ENCODE assay signal across 16 mouse cellular contexts in the genomic region with DNA sequence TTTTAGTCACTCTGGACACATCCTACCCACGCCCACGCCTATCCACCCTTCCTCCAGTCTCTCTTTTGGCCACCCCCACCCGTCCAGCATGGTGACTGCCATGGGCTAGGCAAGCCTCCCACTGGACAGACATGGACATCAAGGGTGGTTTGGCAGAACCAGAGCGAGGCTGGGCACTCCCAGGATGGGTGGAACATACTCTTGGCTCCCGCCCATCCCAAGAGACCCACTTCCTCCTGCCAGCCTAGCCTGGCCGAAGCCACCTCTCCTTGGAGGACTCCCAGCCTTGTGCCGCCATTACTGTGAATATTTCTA. TPM values are rescaled to one million over a fixed set of nuclear protein-coding genes. Genes with fewer than 3 reads are reported as not detected.
DNase-seq lines count a peak whose midpoint lies in the region; ATAC-seq and TF ChIP-seq lines count a peak whose summit lies in the region.
"Had no signal": no experiment of that assay in that cellular context is flagged by ENCODE, and none has a peak within 500 bp of the region (broad histone marks: within the 10 kb centered on the region; RNA-seq: fewer than 3 reads in every experiment).

No protein-coding gene starts in this region.

- H3K4me1 ChIP-seq in hindbrain, embryonic 11.5 days (replicated peaks; ENCODE audit: control insufficient read depth, insufficient read depth, low read length) = 0 out of 2 replicates have a peak, but pooled peaks cover under 1% of the 10 kb centered on the region
- H3K4me1 ChIP-seq in hindbrain, embryonic 13.5 days (replicated peaks) = peaks cover 12% of the 10 kb centered on the region
- peaks cover 39% of the 10 kb centered on the region for H3K4me1 ChIP-seq in midbrain, embryonic 10.5 days
- H3K4me1 ChIP-seq in midbrain, postnatal 0 days (ENCODE audit: insufficient read depth, low read length) = no peaks in the 10 kb centered on the region
- peaks cover 18% of the 10 kb centered on the region for H3K4me1 ChIP-seq in embryonic facial prominence, embryonic 15.5 days
- peaks cover 4% of the 10 kb centered on the region; the same call in 1 of the 2 replicates for H3K4me1 ChIP-seq in neural tube, embryonic 12.5 days
- H3K4me1 ChIP-seq: hindbrain, embryonic 15.5 days had no signal

- H3K27me3 ChIP-seq in hindbrain, embryonic 11.5 days (ENCODE audit: control insufficient read depth, insufficient read depth, low read length) = peaks cover 67% of the 10 kb centered on the region
- H3K27me3 ChIP-seq in hindbrain, embryonic 13.5 days = peaks cover 99% of the 10 kb centered on the region
- H3K27me3 ChIP-seq in midbrain, embryonic 10.5 days (ENCODE audit: low read depth, poor library complexity, severe bottlenecking) = peaks cover 95% of the 10 kb centered on the region
- H3K27me3 ChIP-seq in midbrain, postnatal 0 days (ENCODE audit: insufficient read depth, low read length) = peaks cover 59% of the 10 kb centered on the region
- H3K27me3 ChIP-seq in embryonic facial prominence, embryonic 15.5 days = peaks cover 67% of the 10 kb centered on the region
- H3K27me3 ChIP-seq in neural tube, embryonic 12.5 days (replicated peaks) = peaks cover 91% of the 10 kb centered on the region

- no peak overlapping the region for H3K4me3 ChIP-seq in hindbrain, embryonic 11.5 days (ENCODE audit: low read depth, low read length)
- H3K4me3 ChIP-seq in hindbrain, embryonic 13.5 days = no peak overlapping the region
- H3K4me3 ChIP-seq in midbrain, embryonic 10.5 days = no peak overlapping the region
- no peak overlapping the region for H3K4me3 ChIP-seq in midbrain, postnatal 0 days (ENCODE audit: low read depth, low read length)
- H3K4me3 ChIP-seq in embryonic facial prominence, embryonic 15.5 days (replicated peaks) = no peak overlapping the region
- no peak overlapping the region for H3K4me3 ChIP-seq in neural tube, embryonic 12.5 days
- H3K4me3 ChIP-seq: erythroblast, embryonic 14.5 days; heart, embryonic 13.5 days; hindbrain, embryonic 15.5 days; limb, embryonic 12.5 days had no signal

- whole genome bisulfite sequencing in hindbrain, embryonic 11.5 days = 31% methylated on average over 7 of the region's 7 CpGs
- WGBS in hindbrain, embryonic 13.5 days = 12% methylated on average over 7 of the region's 7 CpGs
- WGBS in midbrain, embryonic 10.5 days = 13% methylated on average over 7 of the region's 7 CpGs
- WGBS in midbrain, postnatal 0 days = 17% methylated on average over 7 of the region's 7 CpGs
- WGBS in embryonic facial prominence, embryonic 15.5 days = 38% methylated on average over 7 of the region's 7 CpGs
- WGBS in neural tube, embryonic 12.5 days = 9% methylated on average over 7 of the region's 7 CpGs

- H3K4me2 ChIP-seq in hindbrain, embryonic 11.5 days (replicated peaks; ENCODE audit: low read depth, low read length) = no peak overlapping the region
- no peak overlapping the region for H3K4me2 ChIP-seq in hindbrain, embryonic 13.5 days
- no peak overlapping the region for H3K4me2 ChIP-seq in midbrain, postnatal 0 days (ENCODE audit: low read depth, low read length, poor library complexity, severe bottlenecking)
- no peak overlapping the region for H3K4me2 ChIP-seq in embryonic facial prominence, embryonic 15.5 days (replicated peaks)
- H3K4me2 ChIP-seq in neural tube, embryonic 12.5 days (replicated peaks) = no peak overlapping the region
- H3K4me2 ChIP-seq: hindbrain, embryonic 15.5 days; limb, embryonic 12.5 days had no signal

- no peak for DNase-seq in hindbrain, embryonic 11.5 days (ENCODE audit: low spot score)
- peak; percentile 30 for DNase-seq in midbrain, embryonic 10.5 days (ENCODE audit: low spot score)
- DNase-seq in midbrain, postnatal 0 days (ENCODE audit: low spot score) = no peak
- no peak for DNase-seq in frontal cortex, postnatal 25 days (ENCODE audit: low spot score in 2 of 2)
- DNase-seq: cerebellum, postnatal 36 days; liver, postnatal 0 days had no signal

- ATAC-seq in hindbrain, embryonic 11.5 days (ENCODE audit: low FRiP score) = 0 out of 2 replicates have a peak, but pooled peaks have one; percentile 8
- no peak for ATAC-seq in hindbrain, embryonic 13.5 days (ENCODE audit: low FRiP score)
- no peak for ATAC-seq in midbrain, postnatal 0 days (ENCODE audit: low FRiP score)
- ATAC-seq in embryonic facial prominence, embryonic 15.5 days (ENCODE audit: insufficient number of reproducible peaks, low FRiP score, low TSS enrichment, low read depth) = no peak
- 0 out of 2 replicates have a peak, but pooled peaks have one; percentile 13 for ATAC-seq in neural tube, embryonic 12.5 days (ENCODE audit: low FRiP score, low read depth)
- ATAC-seq: liver, postnatal 0 days had no signal

- H3K36me3 ChIP-seq in hindbrain, embryonic 11.5 days (ENCODE audit: control insufficient read depth, insufficient read depth, low read length) = no peaks in the 10 kb centered on the region
- H3K36me3 ChIP-seq in hindbrain, embryonic 13.5 days = no peaks in the 10 kb centered on the region
- H3K36me3 ChIP-seq in midbrain, embryonic 10.5 days = no peaks in the 10 kb centered on the region
- H3K36me3 ChIP-seq in midbrain, postnatal 0 days (ENCODE audit: insufficient read depth, low read length) = no peaks in the 10 kb centered on the region
- no peaks in the 10 kb centered on the region for H3K36me3 ChIP-seq in embryonic facial prominence, embryonic 15.5 days
- no peaks in the 10 kb centered on the region for H3K36me3 ChIP-seq in neural tube, embryonic 12.5 days
- H3K36me3 ChIP-seq: heart, embryonic 13.5 days; hindbrain, embryonic 15.5 days; limb, embryonic 12.5 days had no signal

- H3K9ac ChIP-seq in hindbrain, embryonic 11.5 days (ENCODE audit: low read depth, low read length) = no peak overlapping the region
- H3K9ac ChIP-seq in hindbrain, embryonic 13.5 days = no peak overlapping the region
- no peak overlapping the region for H3K9ac ChIP-seq in midbrain, postnatal 0 days (replicated peaks; ENCODE audit: low read length, poor library complexity, severe bottlenecking)
- no peak overlapping the region for H3K9ac ChIP-seq in embryonic facial prominence, embryonic 15.5 days
- H3K9ac ChIP-seq in neural tube, embryonic 12.5 days = no peak overlapping the region
- H3K9ac ChIP-seq: hindbrain, embryonic 15.5 days; limb, embryonic 12.5 days; liver, postnatal 0 days had no signal

- TF ChIP-seq CTCF in midbrain, postnatal 0 days (IDR thresholded peaks at IDR 0.05) = no peak

- H3K9me3 ChIP-seq in hindbrain, embryonic 11.5 days (ENCODE audit: control insufficient read depth, low read length) = no peaks in the 10 kb centered on the region
- no peaks in the 10 kb centered on the region for H3K9me3 ChIP-seq in hindbrain, embryonic 13.5 days
- no peaks in the 10 kb centered on the region for H3K9me3 ChIP-seq in midbrain, embryonic 10.5 days (replicated peaks)
- no peaks in the 10 kb centered on the region for H3K9me3 ChIP-seq in midbrain, postnatal 0 days (ENCODE audit: low read length)
- no peaks in the 10 kb centered on the region for H3K9me3 ChIP-seq in embryonic facial prominence, embryonic 15.5 days (replicated peaks)
- no peaks in the 10 kb centered on the region for H3K9me3 ChIP-seq in neural tube, embryonic 12.5 days
- H3K9me3 ChIP-seq: heart, embryonic 13.5 days; hindbrain, embryonic 15.5 days; limb, embryonic 12.5 days had no signal

- H3K27ac ChIP-seq in hindbrain, embryonic 11.5 days (ENCODE audit: low read depth, low read length) = no peak overlapping the region
- H3K27ac ChIP-seq in hindbrain, embryonic 13.5 days = no peak overlapping the region
- H3K27ac ChIP-seq in midbrain, embryonic 10.5 days (replicated peaks) = no peak overlapping the region
- H3K27ac ChIP-seq in midbrain, postnatal 0 days (ENCODE audit: low read depth, low read length) = no peak overlapping the region
- 0 out of 2 replicates have a peak overlapping the region, but pooled peaks have one; percentile 4 for H3K27ac ChIP-seq in embryonic facial prominence, embryonic 15.5 days (replicated peaks)
- no peak overlapping the region for H3K27ac ChIP-seq in neural tube, embryonic 12.5 days
- H3K27ac ChIP-seq: hindbrain, embryonic 15.5 days; limb, embryonic 12.5 days had no signal

RNA-seq across cellular contexts. Expression of gene Gata2, which starts 11.7 kb away (rescaled TPM):
- polyA plus RNA-seq in hindbrain, embryonic 11.5 days (2014; fragmentation: Nextera tagmentation; extraction: Ambion mirVana) = 18.2 and 26.3 TPM in 2 replicates
- 20.6 and 27.0 TPM in 2 replicates for polyA plus RNA-seq in hindbrain, embryonic 13.5 days (2015; fragmentation: Nextera tagmentation; extraction: Ambion mirVana)
- 19.3 and 36.1 TPM in 2 replicates for polyA plus RNA-seq in midbrain, embryonic 10.5 days (2016; fragmentation: Nextera tagmentation; extraction: Ambion mirVana)
- total RNA-seq in midbrain, postnatal 0 days (2014; rRNA removed) = 9.2 and 19.3 TPM in 2 replicates
- polyA plus RNA-seq in midbrain, postnatal 0 days (2015; fragmentation: Nextera tagmentation; extraction: Ambion mirVana) = 17.2 and 18.5 TPM in 2 replicates
- polyA plus RNA-seq in embryonic facial prominence, embryonic 15.5 days (2015; fragmentation: Nextera tagmentation; extraction: Ambion mirVana) = 43.8 and 56.3 TPM in 2 replicates
- polyA plus RNA-seq in neural tube, embryonic 12.5 days (2016; fragmentation: Nextera tagmentation; extraction: Ambion mirVana) = 9.0 and 13.7 TPM in 2 replicates

RNA-seq across cellular contexts. Expression of gene Dnajb8, which starts 16.7 kb away (rescaled TPM):
- polyA plus RNA-seq in hindbrain, embryonic 11.5 days (2014; fragmentation: Nextera tagmentation; extraction: Ambion mirVana) = not detected in 2 replicates
- not detected in 2 replicates for polyA plus RNA-seq in hindbrain, embryonic 13.5 days (2015; fragmentation: Nextera tagmentation; extraction: Ambion mirVana)
- polyA plus RNA-seq in midbrain, embryonic 10.5 days (2016; fragmentation: Nextera tagmentation; extraction: Ambion mirVana) = not detected in 2 replicates
- total RNA-seq in midbrain, postnatal 0 days (2014; rRNA removed) = not detected in 2 replicates
- not detected in 2 replicates for polyA plus RNA-seq in midbrain, postnatal 0 days (2015; fragmentation: Nextera tagmentation; extraction: Ambion mirVana)
- not detected in 2 replicates for polyA plus RNA-seq in embryonic facial prominence, embryonic 15.5 days (2015; fragmentation: Nextera tagmentation; extraction: Ambion mirVana)
- not detected in 2 replicates for polyA plus RNA-seq in neural tube, embryonic 12.5 days (2016; fragmentation: Nextera tagmentation; extraction: Ambion mirVana)
- total RNA-seq: layer of hippocampus, adult 18-20 months had no signal
- polyA plus RNA-seq: erythroblast, embryonic 14.5 days; frontal cortex, adult 2 months; heart, embryonic 13.5 days; hindbrain, embryonic 15.5 days; limb, embryonic 12.5 days; liver, postnatal 0 days; small intestine, adult 2 months had no signal

Comparison
In these comparisons a context has a peak if more than half of its experiments do, and no peak if none do; other contexts are left out.
1. ATAC-seq: peak in hindbrain, embryonic 11.5 days (single experiment) and neural tube, embryonic 12.5 days (single experiment); none in hindbrain, embryonic 13.5 days (single experiment), midbrain, postnatal 0 days (single experiment) and embryonic facial prominence, embryonic 15.5 days (single experiment).